Mouse (Mus musculus) activated CD4-positive, CD25-positive, alpha-beta regulatory T cell (primary cell): ENCODE results near the gene Igbp1b. TPM values are rescaled to one million over a fixed set of nuclear protein-coding genes. Genes with fewer than 3 reads are reported as not detected.

Experiments
- polyA plus RNA-seq, 2 experiments: library from polyadenylated mRNA; unstranded; fragments of 100-300 nt; shearing (Covaris generic); gene quantifications; one replicate each; pipeline ENCODE4 v1.2.1; 2017

Gene Igbp1b
- polyA plus RNA-seq = not detected

DNA sequence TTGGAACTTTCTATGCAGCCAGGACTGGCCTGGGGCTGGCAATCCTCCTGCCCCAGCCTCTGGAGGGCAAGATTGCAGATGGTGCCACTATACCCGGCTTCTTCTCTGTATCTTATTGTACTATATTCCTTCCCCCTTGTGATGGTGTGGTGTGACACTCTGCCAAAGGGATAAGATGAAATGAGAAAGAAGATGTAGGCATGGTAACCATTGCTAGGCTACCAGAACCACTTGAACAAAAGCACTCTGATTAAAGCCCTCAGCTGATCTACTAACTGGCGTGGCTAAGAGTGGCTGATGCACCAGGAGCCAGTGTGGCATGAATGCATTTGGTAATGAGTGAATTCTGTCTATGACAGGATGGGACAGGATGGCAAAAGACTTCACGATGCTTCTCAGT, at the start of gene Igbp1b:
TSS of gene Igbp1b (minus strand) at position 29 of the 400 bp plus-strand sequence.

Other genes with a start within 250 kb of the Igbp1b start
- not detected for gene Lmo3, start 76.6 kb downstream of the Igbp1b start, polyA plus RNA-seq